Mouse (Mus musculus) layer of hippocampus, postnatal 14 days (tissue): ENCODE measurements around the gene D630003M21Rik. TPM values are rescaled to one million over a fixed set of nuclear protein-coding genes. Genes with fewer than 3 reads are reported as not detected.
A peak's percentile ranks its signal among the peaks of the same experiment; 100 is the strongest.

Experiments
- DNase-seq, 2 experiments: peaks; one replicate each; pipeline ENCODE4 v3.0.0; 2021 to 2022; ENCODE audit warnings: low spot score in 2 of 2, mixed read lengths in 1 of 2
- long read RNA-seq, 2 experiments: library from polyadenylated mRNA; stranded (forward); transcript quantifications; one replicate each; pipeline ENCODE4 v2.0.0; 2021
- total RNA-seq, 2 experiments: library from RNA; stranded (reverse); gene quantifications; 2 replicates each; pipeline ENCODE4 v1.2.3; 2021

D630003M21Rik gene
- total RNA-seq = 1 to 10 TPM; 4.7 to 4.9 TPM
- long read RNA-seq, experiment 1, partial matches to known transcripts = 0 of 2 reads
- long read RNA-seq, experiment 1, other reads (novel, unspliced or antisense) = 1 of 2 reads
- long read RNA-seq, experiment 2, partial matches to known transcripts = 2 of 4 reads
- long read RNA-seq, experiment 2, other reads (novel, unspliced or antisense) = 1 of 4 reads

DNA sequence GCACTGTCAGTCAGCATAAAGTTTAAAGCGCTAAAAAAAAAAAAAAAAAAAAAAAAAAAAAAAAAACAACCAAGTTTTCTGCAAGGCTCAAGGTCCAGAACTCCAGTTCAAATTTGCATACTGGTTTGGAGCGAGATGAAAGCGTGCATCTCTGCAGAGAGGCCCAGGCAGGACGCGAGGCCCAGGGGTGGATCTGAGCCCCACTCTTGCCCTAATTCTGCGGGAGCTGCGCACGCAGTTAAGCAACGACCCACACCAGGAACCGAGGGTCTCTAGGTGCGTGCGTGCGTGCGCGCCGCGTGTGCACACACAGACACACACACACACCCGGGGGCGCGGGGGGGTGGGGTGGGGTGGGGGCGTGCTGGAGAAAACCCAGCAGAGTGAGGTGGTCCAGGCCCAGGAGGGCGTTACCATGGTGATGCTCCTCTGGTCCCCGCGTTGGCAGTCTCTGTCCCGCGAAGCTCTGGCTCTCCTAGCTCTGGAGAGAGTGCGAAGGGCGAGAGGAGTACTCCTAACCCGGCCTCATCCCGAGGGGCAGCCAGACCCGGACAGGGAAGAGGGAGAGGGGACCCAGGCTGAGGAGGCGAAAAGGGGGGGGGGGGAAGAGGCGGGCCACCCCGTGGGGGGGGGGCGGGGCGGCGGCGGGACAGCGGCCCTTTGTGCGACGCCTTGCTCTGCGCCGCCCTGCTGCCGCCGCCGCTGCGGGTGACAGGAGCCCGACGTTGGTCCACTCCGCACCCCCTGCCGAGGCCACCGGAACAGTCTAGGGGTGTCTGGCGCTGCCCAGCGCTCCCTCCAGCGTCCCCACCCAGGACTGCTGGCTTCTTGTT is at the start of gene D630003M21Rik:
D630003M21Rik (minus strand) TSS at position 553 of the 833 bp plus-strand sequence.
- DNase-seq = no peak

DNA sequence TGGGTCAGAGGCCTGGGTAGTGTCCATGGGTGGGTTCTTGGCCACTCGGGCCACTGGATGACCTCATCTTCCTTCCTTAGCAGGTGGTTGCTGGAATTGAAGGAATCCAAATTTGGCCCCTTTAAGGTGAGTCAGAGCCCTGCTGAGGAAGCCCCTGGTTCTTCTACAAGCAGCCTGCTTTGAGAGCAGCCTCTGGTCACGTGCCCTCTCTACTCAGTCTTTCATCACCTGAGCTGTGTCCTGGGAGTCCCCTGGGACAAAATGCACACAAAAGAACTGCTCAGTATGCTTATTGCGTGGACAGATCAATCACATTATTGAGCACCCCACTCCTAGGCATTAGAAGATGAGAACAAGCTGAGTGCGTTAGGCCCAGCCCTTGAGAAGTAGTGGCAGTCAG is 47.9 kb upstream of the D630003M21Rik start:
- no peak for DNase-seq

DNA sequence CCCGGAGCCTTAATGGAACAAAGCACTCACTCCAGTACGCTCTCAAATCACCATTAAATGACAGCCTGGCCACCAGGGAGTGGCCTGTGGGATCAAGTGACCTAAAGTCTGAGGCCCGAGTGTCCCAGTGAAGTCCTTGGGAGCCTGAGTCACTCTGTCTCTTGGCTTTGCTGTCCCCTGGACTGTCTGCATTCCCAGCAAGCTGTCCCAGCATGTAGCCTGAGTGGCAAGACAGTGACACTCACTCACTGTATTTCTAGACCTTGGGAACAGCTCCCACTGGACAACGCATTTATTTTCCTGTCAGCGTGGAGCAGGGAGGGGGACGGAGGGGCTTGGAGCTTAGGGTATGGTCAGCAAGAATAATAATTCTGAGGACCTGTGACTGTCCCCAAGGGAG is 47.4 kb upstream of the D630003M21Rik start:
- no peak for DNase-seq

DNA sequence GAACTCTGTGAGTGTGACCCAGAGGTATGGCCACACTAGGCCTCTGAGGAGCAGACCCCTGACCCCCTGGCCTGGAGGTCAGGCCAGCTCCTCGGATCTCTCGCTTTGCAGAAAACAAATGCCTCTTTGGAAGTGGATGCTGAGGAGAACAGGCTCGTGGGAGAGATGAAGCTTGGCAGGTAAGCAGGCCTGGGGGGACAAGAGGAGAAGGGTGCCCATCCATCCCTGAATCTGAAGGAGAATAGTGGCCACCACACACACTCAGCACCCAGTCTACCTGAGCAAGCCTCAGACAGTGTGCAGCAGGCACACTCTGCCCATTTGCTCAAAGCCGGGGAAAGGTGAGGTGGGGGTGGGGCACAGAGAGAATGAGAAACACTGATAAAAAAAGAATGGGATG is 46.8 kb upstream of the D630003M21Rik start:
- DNase-seq = no peak

DNA sequence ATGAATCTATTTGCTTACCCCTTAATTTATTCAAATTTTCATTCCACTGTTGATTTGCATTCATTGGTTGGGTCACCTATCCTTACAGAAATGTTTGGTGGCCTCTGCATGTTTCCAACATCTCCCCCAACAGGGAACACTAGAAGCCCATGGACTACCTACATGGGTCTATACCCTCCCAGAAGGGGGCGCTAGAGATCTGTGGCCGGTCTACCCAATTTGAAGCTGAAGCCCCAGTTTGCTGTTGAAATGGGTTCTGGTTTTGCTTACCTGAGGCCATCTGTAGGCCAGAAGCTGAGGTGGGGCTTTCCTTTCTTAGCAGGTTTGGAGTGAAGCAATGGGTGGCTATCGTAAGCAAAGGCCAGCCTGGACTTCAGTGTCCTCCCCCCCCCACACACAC is 46.3 kb upstream of the D630003M21Rik start:
- DNase-seq = no peak

DNA sequence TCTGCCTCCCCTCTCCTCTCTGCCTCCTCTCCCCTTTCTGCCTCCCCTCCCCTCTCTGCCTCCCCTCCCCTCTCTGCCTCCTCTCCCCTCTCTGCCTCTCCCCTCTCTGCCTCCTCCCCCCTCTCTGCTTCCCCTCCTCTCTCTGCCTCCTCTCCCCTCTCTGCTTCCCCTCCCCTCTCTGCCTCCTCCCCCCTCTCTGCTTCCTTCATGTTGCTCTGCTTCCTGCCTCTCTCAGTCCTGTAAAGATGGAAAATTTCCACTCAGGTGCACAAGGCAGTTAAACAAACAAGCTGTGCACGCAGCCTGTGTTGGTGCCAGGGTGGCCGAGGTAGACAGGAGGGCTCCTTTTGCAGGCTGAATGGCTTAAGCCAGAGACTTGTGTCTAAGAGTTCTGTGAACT is 44.6 kb upstream of the D630003M21Rik start:
- DNase-seq = no peak

DNA sequence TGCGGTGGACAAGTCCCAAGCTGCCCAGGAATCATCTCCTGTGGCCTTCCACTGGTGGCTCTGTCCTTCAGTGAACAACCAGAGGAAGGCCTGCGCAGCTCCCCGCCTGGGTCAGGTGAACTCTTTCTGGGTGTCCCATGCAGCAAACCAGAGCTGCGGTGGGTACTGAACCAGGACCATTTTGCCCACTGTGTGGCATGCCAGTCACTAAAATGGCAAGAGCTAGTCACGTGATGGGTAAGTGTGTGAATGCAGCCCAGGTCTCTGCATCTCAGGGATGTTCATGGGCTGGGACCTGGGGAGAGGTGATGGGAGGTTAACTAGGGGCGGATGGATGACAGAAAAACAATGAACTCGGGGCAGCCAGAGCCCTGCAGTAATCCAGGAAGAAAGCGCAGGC is 41.0 kb upstream of the D630003M21Rik start:
- no peak for DNase-seq

DNA sequence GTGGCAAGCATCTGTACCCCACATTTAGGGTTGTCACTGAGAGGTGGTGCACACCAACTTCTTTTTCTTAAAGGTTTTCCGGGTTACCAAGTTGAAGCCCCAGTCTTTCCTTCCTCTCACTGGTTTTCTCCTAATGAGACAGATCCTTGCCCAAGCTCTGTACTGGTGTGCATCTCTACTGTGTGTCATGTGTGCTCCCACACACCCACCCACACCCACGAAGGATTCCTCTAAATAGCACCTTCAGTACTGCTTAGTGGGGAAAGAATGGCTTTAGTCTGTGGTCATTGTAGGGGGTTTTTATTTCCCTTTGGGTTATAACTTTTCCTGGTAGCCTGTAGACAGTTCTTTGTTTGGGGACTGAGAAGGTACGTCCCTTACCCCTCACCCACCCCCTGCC is 35.9 kb upstream of the D630003M21Rik start:
- DNase-seq = no peak

DNA sequence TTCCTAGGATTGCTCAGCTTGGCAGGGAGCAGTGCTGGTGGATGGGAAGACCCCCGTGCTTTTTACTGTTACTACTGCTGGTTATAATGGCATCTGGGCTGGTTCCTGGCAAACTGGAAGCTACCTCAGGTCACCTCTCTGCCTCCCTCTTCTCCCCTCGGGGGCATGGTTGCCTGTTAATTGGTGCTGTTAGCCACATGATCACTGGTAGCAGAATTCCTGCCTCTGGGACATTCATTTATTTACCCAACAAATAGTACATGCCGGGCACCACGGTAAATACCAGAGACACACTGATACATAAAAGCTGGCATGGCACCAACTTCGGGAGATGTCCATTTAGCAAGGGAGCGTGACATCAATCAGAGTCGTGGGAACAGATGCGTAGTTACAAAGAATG is 30.5 kb upstream of the D630003M21Rik start:
- DNase-seq = no peak

DNA sequence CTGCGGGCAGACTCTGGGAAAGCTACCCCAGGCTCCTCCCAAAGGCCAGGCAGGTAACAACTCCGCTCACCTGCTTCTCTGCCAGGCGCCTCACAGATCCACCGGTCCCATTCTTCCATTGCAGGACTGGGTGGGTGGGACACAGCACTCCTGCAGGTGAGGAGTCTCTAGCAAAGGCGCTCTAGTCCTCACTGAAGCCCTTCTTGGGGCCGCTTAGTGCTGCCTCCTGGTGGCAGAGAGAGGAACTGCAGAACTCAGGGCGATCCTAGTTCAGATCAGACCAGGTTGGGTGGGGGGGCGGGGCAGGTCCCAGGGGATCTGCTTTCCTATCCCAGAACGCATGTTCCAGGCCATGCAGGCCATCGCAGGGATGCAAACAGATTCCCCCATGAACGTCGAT is 29.8 kb upstream of the D630003M21Rik start:
- DNase-seq = peak; percentile 46 to 54

DNA sequence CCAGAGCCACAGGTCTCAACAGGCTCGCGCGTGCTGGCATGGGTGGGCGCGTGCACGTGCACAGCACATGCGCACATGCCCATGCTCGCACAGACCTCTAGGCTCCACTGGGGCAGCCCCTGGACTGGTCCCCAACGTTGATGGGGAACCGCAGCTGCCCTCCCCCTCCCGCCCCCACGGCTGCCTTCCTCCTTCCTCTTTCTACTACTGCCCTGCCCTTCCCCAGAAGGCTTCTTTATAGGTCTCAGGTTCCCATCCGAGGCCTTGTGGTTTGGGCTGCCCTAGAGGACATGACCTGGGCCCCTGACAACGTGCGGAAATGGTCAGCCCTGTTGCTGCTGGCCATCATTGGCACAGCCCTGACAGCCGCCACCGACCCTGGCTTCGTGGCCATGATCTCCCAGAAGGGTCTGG is 29.0 kb upstream of the D630003M21Rik start, which contains the start of gene Bpi:
Bpi (plus strand) TSS at position 90 of the 414 bp plus-strand sequence.
- no peak for DNase-seq

DNA sequence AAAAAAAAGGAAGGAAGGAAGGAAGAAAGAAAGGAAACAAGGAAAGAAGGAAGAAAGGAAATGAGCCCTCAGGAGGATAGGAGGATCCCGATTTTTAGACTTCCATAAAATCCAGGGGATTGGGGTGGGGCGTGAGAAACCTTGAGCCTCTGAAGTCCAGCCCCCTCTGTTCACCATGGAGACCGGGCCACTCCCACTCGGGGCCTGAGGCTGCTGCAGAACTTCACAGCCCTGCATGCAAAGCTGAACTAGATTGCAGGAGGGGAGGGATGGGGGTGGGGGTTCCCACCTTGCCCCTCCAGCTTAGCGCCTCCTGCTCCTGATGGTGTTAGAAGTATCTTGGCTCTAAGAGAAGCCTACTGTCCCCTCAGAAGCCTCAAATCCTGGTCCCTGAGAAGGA is 27.9 kb upstream of the D630003M21Rik start:
- DNase-seq = no peak

DNA sequence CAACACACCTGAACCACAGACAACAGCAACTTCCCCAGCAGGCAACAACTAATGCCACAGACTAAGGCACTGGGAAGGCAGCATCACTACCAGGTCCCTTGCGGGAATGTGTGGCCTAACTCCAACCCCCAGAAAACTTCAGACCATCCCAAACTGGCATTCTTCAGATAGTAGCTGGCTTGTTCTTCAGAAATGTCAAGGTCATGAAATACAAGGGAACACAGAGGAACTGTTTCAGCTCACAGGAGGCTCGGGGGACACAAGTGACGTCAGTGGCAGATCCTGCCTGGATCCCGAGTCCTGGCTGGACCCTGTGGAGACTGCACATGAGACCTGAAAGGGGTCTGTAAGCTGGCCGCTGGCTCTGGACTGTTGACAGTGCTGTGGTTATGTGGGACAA is 24.8 kb upstream of the D630003M21Rik start:
- no peak for DNase-seq

DNA sequence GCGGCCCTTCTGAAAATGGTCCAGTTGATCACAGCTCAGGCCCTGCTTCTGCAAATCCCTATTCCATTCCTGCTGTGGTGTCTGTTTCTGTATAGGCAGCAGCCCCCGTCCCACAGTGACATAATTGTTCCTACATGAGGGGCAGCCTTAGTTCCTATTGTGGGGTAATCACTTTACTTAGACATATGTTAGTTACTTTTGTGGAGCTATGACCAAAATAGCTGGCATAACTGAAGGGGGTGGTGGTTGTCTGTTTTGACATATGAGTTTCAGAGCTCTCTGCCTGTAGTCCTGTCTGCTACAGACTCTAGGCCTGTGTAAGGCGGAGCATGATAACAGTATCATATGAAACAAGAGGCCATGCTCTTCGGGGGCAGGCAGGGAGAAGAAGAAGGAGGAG is 21.5 kb upstream of the D630003M21Rik start:
- no peak for DNase-seq

DNA sequence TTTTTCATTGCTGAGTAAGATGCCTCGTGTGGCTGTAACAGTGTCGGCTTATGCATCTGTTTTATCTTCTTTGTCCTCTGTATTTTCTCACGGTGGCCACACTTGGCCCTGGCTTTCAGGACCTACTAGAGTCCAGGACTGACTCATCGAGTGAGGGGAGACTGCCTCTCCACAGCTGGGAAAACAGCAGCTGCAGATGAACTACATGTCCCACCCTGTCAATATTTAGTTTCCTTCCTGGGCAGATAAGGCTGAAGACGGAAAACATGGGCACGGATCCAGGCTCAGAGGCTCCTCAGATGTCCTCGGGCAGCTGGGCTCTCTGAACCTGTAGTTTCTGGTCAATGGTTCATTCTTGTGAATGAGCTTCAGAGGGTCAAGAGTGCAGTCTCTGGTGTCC is 19.3 kb upstream of the D630003M21Rik start:
- DNase-seq = no peak

DNA sequence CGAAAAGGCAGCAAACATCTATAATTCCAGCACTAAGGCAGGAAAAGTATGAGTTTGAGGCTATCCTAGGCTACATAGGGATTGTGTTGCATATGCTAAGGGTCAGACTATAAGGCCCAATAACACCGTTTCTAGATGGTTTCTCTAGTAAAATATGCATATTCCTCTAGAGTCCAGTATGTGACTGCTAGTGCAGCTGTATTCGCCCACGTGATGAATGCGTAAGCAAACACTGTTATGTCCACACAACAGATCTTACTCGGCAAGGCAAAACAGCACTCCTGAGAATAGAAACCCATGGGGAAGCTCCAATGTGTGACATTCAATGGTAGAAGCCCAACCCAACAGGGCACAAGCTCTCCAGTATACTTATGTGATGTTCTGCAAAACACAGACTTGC is 18.8 kb upstream of the D630003M21Rik start:
- no peak for DNase-seq

DNA sequence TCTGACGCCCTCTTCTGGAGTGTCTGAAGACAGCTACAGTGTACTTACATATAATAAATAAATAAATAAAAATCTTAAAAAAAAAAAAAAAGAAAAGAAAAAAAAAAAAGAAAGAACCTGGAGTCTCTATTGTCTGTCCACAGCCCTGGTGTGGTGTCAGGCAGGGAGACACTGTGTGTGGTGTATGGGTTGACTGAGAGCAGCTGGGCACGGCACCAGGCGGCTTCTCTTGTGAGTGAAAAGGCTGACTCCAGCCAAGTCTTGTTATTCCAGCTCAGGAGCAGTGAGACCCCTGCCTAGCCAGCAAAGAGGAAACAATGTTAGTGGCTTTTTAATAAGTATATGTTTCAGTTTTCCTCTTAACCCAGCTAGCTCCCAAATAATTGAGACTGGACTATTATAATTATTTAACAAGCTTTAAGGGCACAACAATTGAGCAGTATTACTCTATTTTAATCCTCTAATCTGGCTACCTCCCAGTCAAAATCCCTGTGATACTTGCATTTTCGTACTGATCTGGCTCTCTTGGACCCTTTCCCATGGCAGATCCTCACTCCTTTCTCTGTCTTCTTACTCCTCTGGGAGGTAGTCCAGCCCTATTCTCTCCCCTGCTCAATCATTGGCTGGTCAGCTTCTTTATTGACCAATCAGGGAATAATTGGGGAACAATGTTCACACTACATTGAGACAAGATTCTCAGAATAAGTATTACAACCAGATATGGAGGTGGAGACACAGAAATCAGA is 16.2 kb upstream of the D630003M21Rik start:
- no peak for DNase-seq

DNA sequence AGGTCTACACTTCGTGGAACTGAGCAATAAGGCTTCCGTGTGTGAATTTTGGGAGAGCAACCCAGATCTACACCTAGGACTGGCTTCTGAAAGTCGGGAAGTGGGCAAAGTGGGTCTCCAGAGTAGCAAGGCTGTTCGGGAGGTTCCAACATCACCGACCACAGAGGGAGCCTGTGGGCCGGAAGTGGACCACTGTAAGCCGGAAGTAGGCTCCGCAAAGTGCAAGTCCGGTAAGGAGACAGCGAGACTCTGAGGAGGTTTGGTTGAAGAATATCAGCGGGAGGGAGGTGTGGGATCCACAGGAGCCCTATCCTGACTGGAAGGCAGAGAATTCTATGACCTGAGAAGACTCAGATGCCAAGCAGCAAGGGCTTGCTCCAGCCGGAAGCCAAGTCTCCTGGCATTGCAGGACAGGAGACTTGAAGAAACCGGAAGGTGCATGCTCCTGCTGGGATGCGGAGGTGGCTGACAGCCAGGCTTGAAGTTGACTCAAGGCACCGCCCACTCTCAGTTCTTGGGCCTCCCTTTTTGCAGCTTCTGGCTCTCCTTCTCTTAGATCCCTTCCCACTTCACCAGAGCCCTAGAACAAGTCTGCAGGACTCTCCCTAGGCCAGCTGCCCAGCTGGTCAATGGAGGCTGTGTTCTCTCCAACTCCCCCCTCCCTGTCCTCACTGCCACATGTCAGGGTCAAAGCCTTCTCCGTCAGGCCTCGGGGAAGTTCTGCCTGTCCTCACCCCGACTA is 14.3 kb upstream of the D630003M21Rik start:
- peak in 1 of 2 experiments; percentile 49 for DNase-seq

DNA sequence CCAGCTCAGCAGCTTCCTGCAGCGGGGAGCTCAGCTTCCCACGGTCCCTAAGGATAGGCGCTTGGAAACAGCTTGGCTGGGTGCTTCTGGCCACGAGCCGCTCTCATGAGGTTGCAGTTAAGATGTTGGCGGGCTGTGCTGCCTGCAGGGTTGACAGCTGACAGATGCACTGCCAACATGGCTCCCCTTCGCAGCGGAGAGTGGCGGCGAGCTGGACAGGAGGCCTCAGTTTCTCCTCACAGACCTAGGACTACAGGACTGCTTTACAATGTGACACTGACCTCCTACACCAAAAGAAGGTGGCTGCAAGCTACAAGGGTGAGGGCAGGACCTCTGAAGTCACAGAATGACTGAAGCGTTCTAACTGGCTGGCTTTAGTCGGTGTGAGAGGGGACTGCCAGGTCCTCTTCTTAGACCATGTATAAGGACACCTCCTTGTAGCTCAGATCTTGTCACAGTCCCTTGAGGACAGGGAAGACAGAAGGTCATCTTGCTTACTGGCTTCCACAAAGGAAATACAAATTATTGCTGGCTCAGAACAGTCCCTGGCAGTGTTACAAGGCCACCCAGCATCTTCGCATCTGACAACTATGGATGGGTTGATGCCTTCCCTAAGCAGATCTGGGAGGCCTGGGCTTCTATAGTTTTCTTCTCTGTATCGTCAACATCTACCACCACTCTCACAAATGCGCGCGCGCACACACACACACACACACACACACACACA is 13.3 kb upstream of the D630003M21Rik start:
- peak; percentile 65 to 69 for DNase-seq

DNA sequence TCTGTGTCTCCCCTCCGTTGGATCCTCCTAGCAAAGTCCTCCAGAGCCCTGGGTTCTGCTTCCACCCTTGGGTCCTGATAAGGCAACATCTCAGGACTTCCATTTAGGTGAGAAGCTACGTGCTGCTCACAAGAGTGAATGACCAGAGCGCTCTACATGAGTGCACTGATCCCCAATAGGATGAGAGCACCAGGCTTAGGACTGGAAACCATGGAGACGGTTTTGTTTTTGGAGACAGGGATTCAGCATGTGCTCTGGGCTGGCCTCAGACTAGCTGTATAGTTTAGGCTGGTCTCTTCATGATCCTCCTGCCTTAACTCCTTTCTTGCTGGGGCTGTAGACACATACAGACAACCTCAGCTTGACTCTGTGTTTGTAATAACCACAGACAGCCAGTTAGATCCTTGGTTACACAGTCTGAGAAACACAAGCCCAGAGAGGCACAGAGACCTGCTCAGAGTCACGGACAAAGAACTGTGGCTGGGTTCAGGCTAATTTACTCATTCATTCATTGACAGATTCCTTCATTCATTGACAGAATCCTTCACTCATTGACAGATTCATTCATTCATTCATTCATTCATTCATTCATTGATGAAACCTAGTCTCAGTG is 12.2 kb upstream of the D630003M21Rik start:
- DNase-seq = no peak
